Mouse (Mus musculus) embryonic facial prominence, embryonic 10.5 days (tissue): ENCODE measurements at regions not wholly inside any gene's neighbourhood (a gene's known extent, or its start where the extent isn't known, plus 50 kb on each side); places are given as distances from the start of the nearest gene placed in this dataset.
A peak's percentile ranks its signal among the peaks of the same experiment; 100 is the strongest.

Source experiments
- DNase-seq: peaks from one replicate; pipeline ENCODE4 v3.0.0-alpha.2; 2017; ENCODE audit warnings: low spot score
- H3K27ac ChIP-seq: fragments of 300-500 bp; sonication (generic); replicated peaks from 2 replicates; pipeline ENCODE4 v1.5.1; 2016; ENCODE audit warnings: mild to moderate bottlenecking
- H3K27me3 ChIP-seq: fragments of 300-500 bp; sonication (generic); replicated peaks from 2 replicates; pipeline ENCODE4 v1.6.1; 2016; ENCODE audit warnings: low read depth, mild to moderate bottlenecking; ENCODE audit not compliant: poor library complexity, severe bottlenecking
- H3K36me3 ChIP-seq: fragments of 300-500 bp; sonication (generic); replicated peaks from 2 replicates; pipeline ENCODE4 v1.6.1; 2016; ENCODE audit warnings: mild to moderate bottlenecking, moderate library complexity
- H3K4me1 ChIP-seq: fragments of 300-500 bp; sonication (generic); 2 replicates; pipeline ENCODE4 v1.6.1; 2016
- H3K4me3 ChIP-seq: fragments of 300-500 bp; sonication (generic); 2 replicates; pipeline ENCODE4 v1.5.1; 2016; ENCODE audit warnings: mild to moderate bottlenecking, moderate library complexity
- H3K9me3 ChIP-seq: fragments of 300-500 bp; sonication (generic); 2 replicates; pipeline ENCODE4 v1.6.1; 2016; ENCODE audit warnings: mild to moderate bottlenecking
- WGBS: fragments of 180-500 bp; shearing (Covaris S2); methylation state at CpG from one replicate; pipeline ENCODE4 v1.1.7; 2016; 5-methylcytosine and 5-hydroxymethylcytosine counted together

DNA sequence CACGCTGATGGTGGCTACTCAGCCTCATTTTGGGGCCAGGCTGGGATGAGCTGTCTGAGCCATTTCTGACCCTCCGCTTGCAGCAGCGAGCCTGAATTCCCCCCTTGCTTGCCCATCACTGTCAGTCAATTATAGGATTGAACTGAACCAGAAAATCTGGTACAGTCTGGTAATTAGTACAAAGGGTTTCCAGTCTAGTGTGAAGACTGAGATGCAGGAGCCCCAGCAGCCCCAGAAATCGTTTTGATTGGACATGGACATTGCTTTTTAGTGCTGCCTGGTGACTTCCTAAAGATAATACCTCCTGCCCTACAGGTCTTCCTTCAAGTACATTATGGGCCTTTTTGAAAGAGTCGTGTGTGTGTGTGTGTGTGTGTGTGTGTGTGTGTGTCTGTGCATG lies 88.5 kb upstream of the Sox2 start:
- 35% methylated on average over 5 of the region's 5 CpGs for WGBS
- peak; percentile 33 for DNase-seq
- no peaks in the 10 kb centered on the region for H3K36me3 ChIP-seq
- H3K9me3 ChIP-seq: no peaks in the 10 kb centered on the region
- peak overlapping the region; percentile 35; the same call in 1 of the 2 replicates for H3K27ac ChIP-seq
- H3K27me3 ChIP-seq: no peaks in the 10 kb centered on the region; the same call in 1 of the 2 replicates
- peaks cover 40% of the 10 kb centered on the region for H3K4me1 ChIP-seq
- H3K4me3 ChIP-seq: peak overlapping the region; percentile 41

DNA sequence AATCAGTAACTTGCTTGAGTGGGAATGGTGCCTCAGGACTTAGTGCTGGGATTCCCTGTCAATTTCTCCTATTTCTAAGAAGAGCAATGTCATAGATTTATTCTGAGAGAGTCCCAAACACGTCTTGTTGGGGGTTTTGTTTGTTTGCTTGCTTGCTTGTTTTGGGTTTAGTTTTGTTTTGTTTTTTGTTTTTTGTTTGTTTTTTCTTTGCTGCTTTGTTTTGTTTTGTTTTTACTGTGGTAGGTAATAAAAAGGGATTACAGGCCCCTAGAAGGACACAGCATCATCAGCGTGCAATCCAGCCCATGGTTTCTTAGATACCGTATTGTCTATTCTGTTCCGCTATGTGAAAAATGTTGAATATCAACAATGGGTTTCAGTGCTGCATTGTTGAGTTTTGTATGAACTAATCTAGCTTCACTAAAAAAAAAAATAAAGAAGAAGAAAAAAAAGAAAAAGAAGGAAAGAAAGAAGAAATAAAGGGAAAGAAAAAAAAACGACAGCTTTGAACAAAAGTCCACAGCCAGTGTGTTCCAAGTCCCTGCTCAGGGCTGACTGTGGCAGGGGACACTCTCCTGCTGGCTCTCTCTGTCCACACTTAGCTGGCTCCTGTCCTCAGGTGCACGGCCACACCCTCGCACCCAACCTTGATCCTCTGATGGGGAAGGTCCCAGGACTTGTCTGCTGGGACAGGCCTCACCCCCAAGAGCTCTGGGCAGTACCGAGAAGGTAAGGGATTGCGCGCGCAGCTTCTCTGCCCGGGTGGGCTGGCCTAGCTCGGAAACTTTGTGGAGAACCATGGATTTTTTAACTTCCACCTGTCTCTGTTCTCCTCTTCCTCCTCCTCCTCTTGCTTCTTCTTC lies 90.1 kb upstream of the Sox2 start:
- Histone ChIP-seq H3K4me1 (peaks cover 26% of the 10 kb centered on the region), H3K9me3 (no peaks in the 10 kb centered on the region), H3K4me3 (peak overlapping the region; percentile 48), H3K36me3 (no peaks in the 10 kb centered on the region), H3K27ac (peak overlapping the region; percentile 79), H3K27me3 (no peaks in the 10 kb centered on the region)
- DNase-seq: peak; percentile 45
- 54% methylated on average over 13 of the region's 13 CpGs for WGBS

DNA sequence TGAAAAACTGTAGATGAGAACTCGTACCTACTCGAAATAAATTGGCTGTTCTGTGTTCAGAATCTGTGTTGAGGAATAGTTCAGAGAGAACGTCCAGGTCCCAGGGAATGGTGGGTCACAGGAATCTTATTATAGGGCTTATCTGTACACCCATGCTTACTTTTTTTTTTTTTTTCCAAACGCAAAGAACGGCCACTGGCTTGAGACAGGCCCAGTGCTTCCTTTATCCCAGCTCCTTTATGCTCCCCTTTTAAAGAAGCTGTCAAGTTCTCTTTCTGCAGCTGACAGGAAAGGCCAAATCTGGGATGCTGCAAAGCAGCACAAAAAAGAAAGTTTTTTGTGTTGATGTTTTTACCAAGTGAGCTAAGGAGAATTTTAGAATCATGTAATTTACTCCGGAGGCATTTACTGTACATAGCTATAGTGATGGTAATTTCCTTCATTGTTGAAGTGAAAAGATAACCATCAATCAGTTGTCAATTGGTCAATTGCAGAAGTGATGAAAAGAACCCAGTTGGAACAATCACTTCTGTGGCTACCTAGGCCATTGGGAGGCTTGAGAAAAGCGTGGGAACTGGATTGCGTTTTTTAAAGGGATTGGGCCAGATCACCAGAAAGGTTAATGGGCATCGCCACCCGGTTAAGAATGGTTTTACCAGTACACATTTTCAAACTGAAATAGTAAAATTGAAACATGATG lies 91.2 kb upstream of the Sox2 start:
- no peaks in the 10 kb centered on the region for H3K36me3 ChIP-seq
- H3K4me1 ChIP-seq: peaks cover 26% of the 10 kb centered on the region
- no peak overlapping the region for H3K4me3 ChIP-seq
- H3K27me3 ChIP-seq: no peaks in the 10 kb centered on the region
- H3K27ac ChIP-seq: no peak overlapping the region
- DNase-seq: no peak
- H3K9me3 ChIP-seq: no peaks in the 10 kb centered on the region
- WGBS: 47% methylated on average over 10 of the region's 10 CpGs

DNA sequence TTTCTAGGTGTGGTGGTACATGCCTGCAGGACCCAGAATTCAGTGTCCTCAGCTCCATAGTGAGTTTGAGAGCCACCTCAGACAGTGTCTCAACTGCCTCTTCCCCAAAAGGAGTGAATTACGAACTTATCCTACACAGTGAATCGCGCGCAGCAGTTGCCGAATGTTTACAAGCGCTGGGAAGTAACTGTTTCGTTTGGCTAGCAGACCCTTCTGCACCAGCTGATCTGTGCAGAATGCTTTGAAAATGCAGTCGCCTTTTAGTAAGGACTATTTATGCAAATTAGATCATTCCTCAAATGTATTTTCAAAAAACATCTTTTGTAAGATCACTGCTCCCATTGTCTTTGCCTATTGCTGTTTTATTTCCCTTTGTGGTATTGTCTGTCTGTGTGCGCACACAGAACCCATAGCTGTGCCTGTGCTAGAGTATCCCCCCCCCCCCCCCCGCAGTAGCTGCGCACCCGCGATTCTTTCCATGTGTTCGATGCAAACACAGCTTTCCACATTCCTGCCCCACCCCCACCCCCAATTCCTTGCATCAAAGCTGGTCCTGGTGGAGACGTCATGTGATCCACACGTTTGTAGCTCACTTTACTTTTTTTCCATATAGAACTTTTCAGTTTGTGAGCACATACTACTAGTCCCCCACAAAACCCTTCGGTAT lies 97.5 kb upstream of the Sox2 start:
- Histone ChIP-seq H3K36me3 (no peaks in the 10 kb centered on the region), H3K4me3 (no peak overlapping the region), H3K9me3 (no peaks in the 10 kb centered on the region), H3K4me1 (peaks cover 15% of the 10 kb centered on the region), H3K27me3 (no peaks in the 10 kb centered on the region), H3K27ac (no peak overlapping the region)
- 67% methylated on average over 17 of the region's 17 CpGs for WGBS
- peak; percentile 55 for DNase-seq

DNA sequence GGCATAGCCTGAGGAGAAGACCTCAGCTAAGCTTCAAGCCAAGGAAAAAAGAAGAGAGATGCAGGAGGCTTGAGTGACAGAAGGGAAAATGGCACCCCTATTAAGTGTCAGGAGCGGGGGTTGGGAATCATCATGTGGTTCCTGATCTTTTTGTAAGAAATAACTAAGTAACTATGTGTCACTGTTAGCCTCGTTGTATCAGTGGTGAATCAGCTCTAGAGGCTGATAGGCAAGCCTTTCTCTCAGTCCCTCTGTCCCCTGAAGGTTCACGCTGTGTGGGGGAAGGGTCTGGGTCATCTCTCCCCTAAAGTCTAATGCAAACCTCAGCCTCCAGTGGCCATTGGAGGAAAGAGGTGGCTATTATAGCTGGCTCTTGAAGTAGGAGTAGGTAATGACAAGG lies 99.1 kb upstream of the Sox2 start:
- 52% methylated on average over 3 of the region's 3 CpGs for WGBS
- Histone ChIP-seq H3K4me1 (peaks cover 15% of the 10 kb centered on the region), H3K36me3 (no peaks in the 10 kb centered on the region), H3K9me3 (no peaks in the 10 kb centered on the region), H3K27me3 (no peaks in the 10 kb centered on the region), H3K4me3 (no peak overlapping the region), H3K27ac (no peak overlapping the region)
- no peak for DNase-seq

DNA sequence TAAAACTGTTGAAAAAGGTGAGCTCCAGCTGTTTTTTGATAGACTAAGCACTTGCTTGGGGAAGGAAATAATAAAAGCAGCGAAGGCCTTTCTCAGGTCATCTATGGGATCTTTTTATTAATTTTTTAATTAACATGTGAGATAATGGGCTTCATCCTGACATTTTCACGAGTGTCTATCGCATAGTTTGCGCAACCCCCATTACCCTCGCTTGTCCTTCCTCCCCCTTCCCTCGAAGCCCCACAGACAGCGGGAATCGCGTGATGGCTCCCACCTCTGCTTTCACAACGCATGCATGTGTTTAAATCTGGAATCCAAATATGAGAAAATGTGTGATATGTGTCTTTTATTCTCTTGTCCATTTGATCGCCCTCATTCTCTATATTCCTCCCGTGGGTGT lies 100.0 kb upstream of the Sox2 start:
- 81% methylated on average over 12 of the region's 12 CpGs for WGBS
- H3K4me3 ChIP-seq: no peak overlapping the region
- no peaks in the 10 kb centered on the region for H3K36me3 ChIP-seq
- H3K9me3 ChIP-seq: no peaks in the 10 kb centered on the region
- H3K27ac ChIP-seq: no peak overlapping the region
- no peak for DNase-seq
- H3K27me3 ChIP-seq: no peaks in the 10 kb centered on the region
- H3K4me1 ChIP-seq: peaks cover 15% of the 10 kb centered on the region

DNA sequence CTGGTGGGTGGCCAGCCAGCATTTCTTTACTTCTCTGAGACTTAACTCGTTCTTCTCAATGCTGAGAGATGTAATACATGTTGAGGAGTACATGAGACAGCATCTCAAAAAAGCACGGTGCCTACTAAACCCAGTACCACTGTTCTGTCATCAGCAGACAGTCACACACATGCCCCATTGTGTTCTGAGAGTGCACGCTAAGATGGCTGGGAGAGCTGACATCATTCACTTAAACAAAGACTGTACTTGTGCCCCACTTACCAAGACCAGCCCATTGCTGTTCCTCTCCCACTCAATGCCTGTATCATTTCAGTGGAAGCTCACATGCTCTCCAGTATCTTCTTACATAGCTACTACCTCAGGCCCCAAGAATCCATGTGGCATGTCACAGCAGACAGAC lies 117.8 kb upstream of the Sox2 start:
- Histone ChIP-seq H3K36me3 (no peaks in the 10 kb centered on the region), H3K27me3 (no peaks in the 10 kb centered on the region), H3K4me3 (no peak overlapping the region), H3K27ac (no peak overlapping the region), H3K9me3 (no peaks in the 10 kb centered on the region; the same call in 1 of the 2 replicates), H3K4me1 (peaks cover 12% of the 10 kb centered on the region; the same call in 1 of the 2 replicates)
- no peak for DNase-seq
- 45% methylated on average over 3 of the region's 3 CpGs for WGBS

DNA sequence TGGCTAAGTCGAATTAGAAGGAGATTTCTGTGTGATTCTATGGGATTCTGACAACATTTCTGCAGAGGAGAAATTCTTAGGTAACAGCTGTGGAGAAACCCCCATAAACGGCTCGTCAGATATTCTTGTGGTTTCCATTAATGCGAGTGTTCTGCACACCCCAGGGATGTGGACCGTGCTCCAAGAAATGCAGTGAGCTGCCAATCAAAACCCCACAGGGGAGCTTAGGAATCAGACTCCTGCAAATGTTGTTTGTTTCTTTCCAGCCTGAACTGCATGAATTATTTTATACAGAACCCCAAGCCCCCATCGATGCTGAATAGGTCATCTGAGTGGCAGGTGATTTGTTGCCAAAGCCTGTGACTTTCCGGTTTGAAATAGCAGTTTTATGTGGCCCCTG lies 118.4 kb upstream of the Sox2 start:
- no peak overlapping the region for H3K27ac ChIP-seq
- no peaks in the 10 kb centered on the region for H3K36me3 ChIP-seq
- H3K27me3 ChIP-seq: no peaks in the 10 kb centered on the region
- no peak overlapping the region for H3K4me3 ChIP-seq
- peaks cover 12% of the 10 kb centered on the region; the same call in 1 of the 2 replicates for H3K4me1 ChIP-seq
- no peaks in the 10 kb centered on the region for H3K9me3 ChIP-seq
- DNase-seq: no peak
- 77% methylated on average over 7 of the region's 7 CpGs for whole genome bisulfite sequencing

DNA sequence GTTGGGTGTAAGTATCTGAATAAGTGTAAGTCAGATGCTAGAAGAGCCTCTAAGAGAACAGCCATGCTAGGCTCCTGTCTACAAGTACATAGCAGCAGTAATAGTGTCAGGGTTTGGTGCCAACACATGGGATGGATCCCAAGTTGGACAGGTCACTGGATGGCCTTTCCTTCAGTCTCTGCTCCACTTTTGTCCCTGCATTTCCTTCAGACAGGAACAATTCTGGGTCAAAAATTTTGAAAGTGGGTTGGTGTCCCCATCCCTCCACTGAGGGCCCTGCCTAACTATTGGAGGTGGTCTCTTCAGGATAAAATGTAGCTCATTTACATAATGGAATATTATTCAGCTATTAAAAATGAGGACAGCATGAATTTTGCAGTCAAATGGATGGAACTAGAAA lies 122.7 kb upstream of the Sox2 start:
- Histone ChIP-seq H3K4me3 (no peak overlapping the region), H3K4me1 (peaks cover 12% of the 10 kb centered on the region; the same call in 1 of the 2 replicates), H3K36me3 (no peaks in the 10 kb centered on the region), H3K27ac (no peak overlapping the region), H3K27me3 (no peaks in the 10 kb centered on the region), H3K9me3 (peaks cover 11% of the 10 kb centered on the region; the same call in 1 of the 2 replicates)
- no peak for DNase-seq

DNA sequence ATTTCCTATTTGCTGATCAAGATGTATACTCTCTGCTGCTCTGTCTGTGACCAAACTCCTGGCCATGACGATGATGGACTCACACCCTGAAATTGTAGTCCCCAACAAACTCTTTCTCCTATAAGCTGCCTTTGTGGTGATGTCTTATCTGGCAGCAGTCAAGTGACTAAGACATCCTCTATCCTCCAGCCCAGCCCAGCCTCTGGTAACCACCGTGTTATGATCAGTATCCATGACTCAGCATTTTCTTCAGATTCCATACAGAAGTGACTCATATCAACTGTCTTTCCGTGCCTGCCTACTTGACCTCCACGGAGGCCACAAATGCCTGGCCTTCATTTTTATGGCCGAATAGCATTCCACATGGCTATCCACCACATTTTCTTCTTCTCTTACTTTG lies 124.5 kb upstream of the Sox2 start:
- Histone ChIP-seq H3K4me1 (no peaks in the 10 kb centered on the region), H3K4me3 (no peak overlapping the region), H3K36me3 (no peaks in the 10 kb centered on the region), H3K9me3 (peaks cover 11% of the 10 kb centered on the region; the same call in 1 of the 2 replicates), H3K27ac (no peak overlapping the region), H3K27me3 (no peaks in the 10 kb centered on the region)
- DNase-seq: no peak
- 92% methylated on average over 5 of the region's 5 CpGs for WGBS

DNA sequence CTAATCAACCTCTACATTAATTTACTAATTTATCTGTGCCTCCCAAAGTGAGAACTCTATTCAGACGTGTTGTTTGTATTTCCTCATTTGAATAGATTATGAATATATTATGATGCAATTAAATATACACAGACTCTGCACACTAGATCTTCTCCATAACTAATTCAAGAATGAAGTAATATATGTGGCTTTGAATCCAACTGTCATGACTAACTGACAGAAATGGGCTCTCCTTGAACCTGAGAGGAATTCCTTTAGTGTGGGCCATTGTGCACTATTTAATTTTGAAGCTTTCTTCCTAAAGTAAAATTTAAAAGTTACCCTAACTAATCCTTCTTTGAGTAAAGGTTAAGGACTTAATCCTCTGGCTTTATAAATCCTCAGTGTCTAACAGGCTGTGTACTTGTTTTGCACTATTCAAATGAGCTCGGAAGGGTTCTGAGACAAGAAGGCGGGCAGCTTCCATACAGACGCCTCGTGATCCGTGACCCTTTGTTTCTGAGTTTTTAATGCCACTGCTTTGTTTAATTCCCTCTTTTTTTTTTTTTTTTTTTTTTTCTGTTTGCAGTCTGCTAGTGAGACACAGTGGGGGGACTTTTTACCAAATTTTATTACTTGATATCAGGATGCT lies 128.0 kb upstream of the Sox2 start:
- no peaks in the 10 kb centered on the region for H3K4me1 ChIP-seq
- WGBS: 73% methylated on average over 6 of the region's 6 CpGs
- no peak for DNase-seq
- peaks cover 11% of the 10 kb centered on the region; the same call in 1 of the 2 replicates for H3K9me3 ChIP-seq
- H3K4me3 ChIP-seq: no peak overlapping the region
- H3K36me3 ChIP-seq: no peaks in the 10 kb centered on the region
- no peak overlapping the region for H3K27ac ChIP-seq
- no peaks in the 10 kb centered on the region for H3K27me3 ChIP-seq

DNA sequence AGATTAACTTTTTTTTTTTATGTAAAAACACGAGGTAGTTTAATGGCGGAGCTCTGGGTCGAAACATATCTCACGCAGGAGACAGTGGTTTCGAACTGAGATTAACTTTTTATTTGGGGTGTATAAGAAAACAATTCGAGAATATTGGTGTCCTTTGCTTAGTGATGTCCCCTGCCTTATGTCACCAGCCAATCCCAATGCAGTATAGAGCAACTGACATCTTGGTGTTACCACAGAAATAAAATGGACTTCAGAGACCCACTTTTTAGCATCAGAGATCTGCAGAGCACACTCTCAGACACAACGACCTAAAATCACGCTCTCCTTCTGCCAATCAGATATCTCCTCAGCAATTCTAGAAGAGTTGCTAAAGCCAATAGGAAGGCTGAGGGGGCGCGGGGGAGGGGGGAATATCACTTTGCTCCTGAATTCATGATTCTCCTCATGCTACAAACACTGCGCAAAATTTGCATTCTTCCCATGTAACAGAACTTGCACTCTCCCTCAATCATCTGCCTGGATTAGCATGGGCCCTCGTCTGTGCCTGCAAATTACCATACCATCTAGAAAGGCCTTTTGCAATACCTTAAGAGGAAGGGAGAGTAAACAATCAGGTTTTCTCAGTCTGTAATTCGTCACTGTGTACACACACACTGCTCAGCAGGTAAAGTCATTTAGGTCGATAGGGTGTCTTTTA lies 128.7 kb upstream of the Sox2 start:
- 82% methylated on average over 14 of the region's 14 CpGs for WGBS
- no peak overlapping the region for H3K4me3 ChIP-seq
- no peaks in the 10 kb centered on the region for H3K36me3 ChIP-seq
- no peak overlapping the region for H3K27ac ChIP-seq
- peaks cover 11% of the 10 kb centered on the region; the same call in 1 of the 2 replicates for H3K9me3 ChIP-seq
- no peaks in the 10 kb centered on the region for H3K4me1 ChIP-seq
- DNase-seq: no peak
- no peaks in the 10 kb centered on the region for H3K27me3 ChIP-seq
